8 mouse cellular contexts compared by ENCODE assay signal in the genomic region with DNA sequence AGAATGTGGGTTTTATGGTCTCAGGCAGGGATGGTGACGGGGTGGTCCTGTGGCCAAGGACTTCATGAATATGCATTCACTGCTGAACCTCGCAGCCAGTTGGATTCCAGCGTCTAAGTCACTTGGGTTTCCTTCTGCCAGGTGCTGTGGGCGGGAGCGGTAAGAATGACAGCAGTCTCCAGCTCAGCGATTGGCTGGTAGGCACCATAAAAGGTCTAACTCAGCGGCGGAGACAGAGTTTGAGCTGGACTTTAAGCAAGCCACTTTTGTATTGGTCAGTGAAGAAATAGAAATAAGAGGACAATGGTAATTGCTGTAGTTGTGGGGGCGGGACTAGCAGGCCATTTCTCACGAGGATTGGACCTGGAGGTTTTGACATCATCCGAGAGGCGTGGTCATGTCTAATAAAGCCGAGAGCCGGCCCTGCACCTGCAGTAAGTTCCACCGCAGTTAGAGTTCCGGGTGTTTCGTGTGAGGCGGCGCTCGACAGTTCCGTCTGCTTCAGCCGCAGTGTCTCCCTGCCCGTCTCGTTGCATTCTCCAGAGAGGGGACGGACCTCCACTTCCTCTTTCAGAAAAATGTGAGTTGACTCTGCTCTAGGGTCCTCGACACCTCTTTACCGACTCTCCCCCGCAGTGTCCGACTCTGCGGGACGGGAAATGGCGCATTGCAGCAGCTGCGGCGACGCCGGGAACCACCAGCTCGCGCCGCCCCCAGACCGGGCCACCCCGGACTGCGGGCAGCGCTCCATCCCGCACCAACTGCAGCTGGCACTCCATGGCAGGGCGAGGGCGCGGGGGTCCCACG. TPM values are rescaled to one million over a fixed set of nuclear protein-coding genes. Genes with fewer than 3 reads are reported as not detected.
A peak's percentile ranks its signal among the peaks of the same experiment; 100 is the strongest.
DNase-seq lines count a peak whose midpoint lies in the region; ATAC-seq lines count a peak whose summit lies in the region.

A gene (plus strand): TSS at position 404 of the 807 bp plus-strand sequence.

- WGBS in hindbrain, embryonic 14.5 days, result under 1% methylated on average over 48 of the region's 48 CpGs

- peak within 1 kb of the TSS; percentile 79 for H3K27ac ChIP-seq in hindbrain, embryonic 14.5 days

- H3K4me1 ChIP-seq in hindbrain, embryonic 14.5 days (replicated peaks; ENCODE audit: control insufficient read depth, insufficient read depth, low read length), result peaks cover 6% of the 10 kb centered on the region

- H3K9ac ChIP-seq in hindbrain, embryonic 14.5 days, result peak within 1 kb of the TSS; percentile 79

- ATAC-seq in hindbrain, embryonic 14.5 days (ENCODE audit: low FRiP score), result peak; percentile 97

- peak within 1 kb of the TSS; percentile 60 for H3K4me3 ChIP-seq in hindbrain, embryonic 14.5 days (replicated peaks; ENCODE audit: low read length)

- peak within 1 kb of the TSS; percentile 73 for H3K4me2 ChIP-seq in hindbrain, embryonic 14.5 days (replicated peaks)

- H3K36me3 ChIP-seq in hindbrain, embryonic 14.5 days (replicated peaks; ENCODE audit: control insufficient read depth, insufficient read depth), result no peaks in the 10 kb centered on the region

- peak; percentile 99 for DNase-seq in R1 (ENCODE audit: low read depth, low spot score)
- DNase-seq in cerebellum, postnatal 25 days, result peak; percentile 96 to 97
- peak; percentile 88 to 90 for DNase-seq in frontal cortex, postnatal 25 days (ENCODE audit: low spot score in 2 of 2)
- DNase-seq in hindbrain, embryonic 14.5 days (ENCODE audit: low spot score), result peak; percentile 98
- DNase-seq in layer of hippocampus, postnatal 36 days, result peak; percentile 90 to 92
- peak; percentile 99 for DNase-seq in lung, postnatal 36 days
- peak; percentile 98 for DNase-seq in retina, postnatal 1 day
- DNase-seq in urinary bladder, adult 18-20 months (ENCODE audit: low spot score in 2 of 2), result peak; percentile 90 to 92

- no peaks in the 10 kb centered on the region for H3K9me3 ChIP-seq in hindbrain, embryonic 14.5 days (ENCODE audit: control insufficient read depth, low read length)

- peaks cover 16% of the 10 kb centered on the region for H3K27me3 ChIP-seq in hindbrain, embryonic 14.5 days (ENCODE audit: control insufficient read depth, insufficient read depth, low read length)

RNA-seq across cellular contexts. Expression of the gene that starts here (rescaled TPM):
- polyA plus RNA-seq in hindbrain, embryonic 14.5 days (2014; fragmentation: Nextera tagmentation; extraction: Ambion mirVana), result 12.6 and 15.8 TPM in 2 replicates
- 10 to 100 TPM; 75.3 to 80.4 TPM for total RNA-seq in layer of hippocampus, postnatal 36 days (2021)

Comparison
In these comparisons a context has a peak if more than half of its experiments do, and no peak if none do; other contexts are left out.
1. Peak in every context shown above with its lines: DNase-seq, ATAC-seq, H3K4me3 ChIP-seq and H3K27ac ChIP-seq.